ENCODE assay signal across 20 mouse cellular contexts in genomic region chr17:49610296-49610695, GRCm38 (mm10). TPM values are rescaled to one million over a fixed set of nuclear protein-coding genes. Genes with fewer than 3 reads are reported as not detected.
DNase-seq lines count a peak whose midpoint lies in the region; ATAC-seq and TF ChIP-seq lines count a peak whose summit lies in the region.
"Had no signal": no experiment of that assay in that cellular context is flagged by ENCODE, and none has a peak within 500 bp of the region (broad histone marks: within the 10 kb centered on the region; RNA-seq: fewer than 3 reads in every experiment).

No protein-coding gene starts in this region.

- WGBS in hindbrain, postnatal 0 days = 52% methylated on average over 8 of the region's 8 CpGs
- 66% methylated on average over 8 of the region's 8 CpGs for WGBS in hindbrain, embryonic 10.5 days
- 49% methylated on average over 8 of the region's 8 CpGs for WGBS in midbrain, postnatal 0 days
- 67% methylated on average over 8 of the region's 8 CpGs for WGBS in midbrain, embryonic 13.5 days
- 32% methylated on average over 8 of the region's 8 CpGs for WGBS in embryonic facial prominence, embryonic 15.5 days

- TF ChIP-seq CTCF in hindbrain, postnatal 0 days (IDR thresholded peaks at IDR 0.05; ENCODE audit: low read depth) = no peak
- 0 out of 2 replicates have a peak, but pooled peaks have one; percentile 2 for TF ChIP-seq CTCF in midbrain, postnatal 0 days (IDR thresholded peaks at IDR 0.05)

- peak; percentile 44 to 54 for DNase-seq in cerebellum, postnatal 10 days
- DNase-seq in cerebellum, adult 9-10 months = no peak
- DNase-seq in hindbrain, postnatal 0 days (ENCODE audit: low spot score) = peak; percentile 50
- DNase-seq in hindbrain, embryonic 10.5 days (ENCODE audit: low spot score) = no peak
- peak; percentile 39 for DNase-seq in midbrain, postnatal 0 days (ENCODE audit: low spot score)
- no peak for DNase-seq in MN1 (ENCODE audit: low spot score)
- DNase-seq: adrenal gland, adult 8-10 months; adrenal gland, postnatal 36 days; gastrocnemius, postnatal 14 days; heart, adult 2 months; heart, postnatal 14 days; kidney, adult 2 months had no signal

- no peaks in the 10 kb centered on the region for H3K9me3 ChIP-seq in hindbrain, postnatal 0 days (ENCODE audit: low read length)
- no peaks in the 10 kb centered on the region for H3K9me3 ChIP-seq in hindbrain, embryonic 10.5 days
- H3K9me3 ChIP-seq in midbrain, postnatal 0 days (ENCODE audit: low read length) = no peaks in the 10 kb centered on the region; the same call in 1 of the 2 replicates
- H3K9me3 ChIP-seq in midbrain, embryonic 13.5 days = no peaks in the 10 kb centered on the region
- no peaks in the 10 kb centered on the region for H3K9me3 ChIP-seq in embryonic facial prominence, embryonic 15.5 days (replicated peaks)
- H3K9me3 ChIP-seq: forebrain, embryonic 15.5 days; heart, embryonic 15.5 days had no signal

- H3K4me1 ChIP-seq in hindbrain, postnatal 0 days (ENCODE audit: insufficient read depth, low read length) = no peaks in the 10 kb centered on the region
- peaks cover 23% of the 10 kb centered on the region for H3K4me1 ChIP-seq in hindbrain, embryonic 10.5 days (replicated peaks)
- H3K4me1 ChIP-seq in midbrain, postnatal 0 days (ENCODE audit: insufficient read depth, low read length) = no peaks in the 10 kb centered on the region
- H3K4me1 ChIP-seq in midbrain, embryonic 13.5 days (replicated peaks) = peaks cover 16% of the 10 kb centered on the region
- peaks cover 10% of the 10 kb centered on the region for H3K4me1 ChIP-seq in embryonic facial prominence, embryonic 15.5 days

- no peak overlapping the region for H3K4me2 ChIP-seq in hindbrain, postnatal 0 days (ENCODE audit: low read depth, low read length)
- H3K4me2 ChIP-seq in midbrain, postnatal 0 days (ENCODE audit: low read depth, low read length, poor library complexity, severe bottlenecking) = no peak overlapping the region
- H3K4me2 ChIP-seq in midbrain, embryonic 13.5 days (replicated peaks) = no peak overlapping the region
- H3K4me2 ChIP-seq in embryonic facial prominence, embryonic 15.5 days (replicated peaks) = no peak overlapping the region
- H3K4me2 ChIP-seq: forebrain, embryonic 15.5 days; heart, embryonic 11.5 days; heart, embryonic 15.5 days; hindbrain, embryonic 14.5 days had no signal

- H3K27ac ChIP-seq in hindbrain, postnatal 0 days = no peak overlapping the region
- no peak overlapping the region for H3K27ac ChIP-seq in hindbrain, embryonic 10.5 days
- H3K27ac ChIP-seq in midbrain, postnatal 0 days (ENCODE audit: low read depth, low read length) = no peak overlapping the region
- no peak overlapping the region for H3K27ac ChIP-seq in midbrain, embryonic 13.5 days
- peak overlapping the region; percentile 73; the same call in 1 of the 2 replicates for H3K27ac ChIP-seq in embryonic facial prominence, embryonic 15.5 days (replicated peaks)
- H3K27ac ChIP-seq: forebrain, embryonic 15.5 days; heart, adult 2 months; heart, embryonic 15.5 days; hindbrain, embryonic 14.5 days had no signal

- no peak overlapping the region for H3K4me3 ChIP-seq in hindbrain, postnatal 0 days (ENCODE audit: low read length)
- no peak overlapping the region for H3K4me3 ChIP-seq in hindbrain, embryonic 10.5 days
- no peak overlapping the region for H3K4me3 ChIP-seq in midbrain, postnatal 0 days (ENCODE audit: low read depth, low read length)
- H3K4me3 ChIP-seq in midbrain, embryonic 13.5 days (replicated peaks) = no peak overlapping the region
- H3K4me3 ChIP-seq in embryonic facial prominence, embryonic 15.5 days (replicated peaks) = no peak overlapping the region
- H3K4me3 ChIP-seq: forebrain, embryonic 15.5 days; heart, adult 2 months; heart, embryonic 15.5 days had no signal

- no peaks in the 10 kb centered on the region for H3K27me3 ChIP-seq in hindbrain, postnatal 0 days (ENCODE audit: insufficient read depth, low read length)
- no peaks in the 10 kb centered on the region for H3K27me3 ChIP-seq in hindbrain, embryonic 10.5 days (ENCODE audit: insufficient read depth, poor library complexity, severe bottlenecking)
- H3K27me3 ChIP-seq in midbrain, postnatal 0 days (ENCODE audit: insufficient read depth, low read length) = no peaks in the 10 kb centered on the region
- peaks cover 5% of the 10 kb centered on the region for H3K27me3 ChIP-seq in midbrain, embryonic 13.5 days
- H3K27me3 ChIP-seq in embryonic facial prominence, embryonic 15.5 days = no peaks in the 10 kb centered on the region
- H3K27me3 ChIP-seq: forebrain, embryonic 15.5 days; heart, embryonic 15.5 days had no signal

- no peaks in the 10 kb centered on the region for H3K36me3 ChIP-seq in hindbrain, postnatal 0 days (ENCODE audit: insufficient read depth, low read length)
- no peaks in the 10 kb centered on the region for H3K36me3 ChIP-seq in hindbrain, embryonic 10.5 days
- no peaks in the 10 kb centered on the region for H3K36me3 ChIP-seq in midbrain, postnatal 0 days (ENCODE audit: insufficient read depth, low read length)
- no peaks in the 10 kb centered on the region for H3K36me3 ChIP-seq in midbrain, embryonic 13.5 days
- H3K36me3 ChIP-seq in embryonic facial prominence, embryonic 15.5 days = no peaks in the 10 kb centered on the region
- H3K36me3 ChIP-seq: forebrain, embryonic 15.5 days; heart, embryonic 15.5 days had no signal

- H3K9ac ChIP-seq in hindbrain, postnatal 0 days (replicated peaks; ENCODE audit: low read length) = no peak overlapping the region
- no peak overlapping the region for H3K9ac ChIP-seq in midbrain, postnatal 0 days (replicated peaks; ENCODE audit: low read length, poor library complexity, severe bottlenecking)
- H3K9ac ChIP-seq in midbrain, embryonic 13.5 days (replicated peaks) = no peak overlapping the region
- H3K9ac ChIP-seq in embryonic facial prominence, embryonic 15.5 days = no peak overlapping the region
- H3K9ac ChIP-seq: forebrain, embryonic 15.5 days; heart, embryonic 15.5 days; hindbrain, embryonic 14.5 days had no signal

- ATAC-seq in hindbrain, postnatal 0 days = no peak
- ATAC-seq in midbrain, postnatal 0 days (ENCODE audit: low FRiP score) = no peak
- ATAC-seq in midbrain, embryonic 13.5 days = no peak
- ATAC-seq in embryonic facial prominence, embryonic 15.5 days (ENCODE audit: insufficient number of reproducible peaks, low FRiP score, low TSS enrichment, low read depth) = no peak
- ATAC-seq: forebrain, embryonic 15.5 days; intestine, embryonic 16.5 days had no signal

RNA-seq across cellular contexts. Expression of gene Kif6, which starts 4.6 kb away (rescaled TPM):
- total RNA-seq in hindbrain, postnatal 0 days (2014; rRNA removed) = 1.8 and 2.6 TPM in 2 replicates
- polyA plus RNA-seq in hindbrain, postnatal 0 days (2015; fragmentation: Nextera tagmentation; extraction: Ambion mirVana) = 1.5 and 2.2 TPM in 2 replicates
- polyA plus RNA-seq in hindbrain, embryonic 10.5 days (2016; fragmentation: Nextera tagmentation; extraction: Ambion mirVana) = 2.6 and 2.9 TPM in 2 replicates
- 2.1 and 2.7 TPM in 2 replicates for total RNA-seq in midbrain, postnatal 0 days (2014; rRNA removed)
- 1.1 and 1.7 TPM in 2 replicates for polyA plus RNA-seq in midbrain, postnatal 0 days (2015; fragmentation: Nextera tagmentation; extraction: Ambion mirVana)
- polyA plus RNA-seq in midbrain, embryonic 13.5 days (2015; fragmentation: Nextera tagmentation; extraction: Ambion mirVana) = 2.4 and 3.6 TPM in 2 replicates
- polyA plus RNA-seq in embryonic facial prominence, embryonic 15.5 days (2015; fragmentation: Nextera tagmentation; extraction: Ambion mirVana) = 3.3 and 3.9 TPM in 2 replicates
- total RNA-seq: gastrocnemius, postnatal 14 days had no signal

RNA-seq across cellular contexts. Expression of gene Daam2, which starts 46.2 kb away (rescaled TPM):
- total RNA-seq in hindbrain, postnatal 0 days (2014; rRNA removed) = 12.9 and 24.5 TPM in 2 replicates
- polyA plus RNA-seq in hindbrain, postnatal 0 days (2015; fragmentation: Nextera tagmentation; extraction: Ambion mirVana) = 2.2 and 3.2 TPM in 2 replicates
- polyA plus RNA-seq in hindbrain, embryonic 10.5 days (2016; fragmentation: Nextera tagmentation; extraction: Ambion mirVana) = 2.2 and 2.6 TPM in 2 replicates
- 12.5 and 12.9 TPM in 2 replicates for total RNA-seq in midbrain, postnatal 0 days (2014; rRNA removed)
- polyA plus RNA-seq in midbrain, postnatal 0 days (2015; fragmentation: Nextera tagmentation; extraction: Ambion mirVana) = 1.4 and 1.7 TPM in 2 replicates
- polyA plus RNA-seq in midbrain, embryonic 13.5 days (2015; fragmentation: Nextera tagmentation; extraction: Ambion mirVana) = 1.6 and 1.7 TPM in 2 replicates
- 10.5 and 13.1 TPM in 2 replicates for polyA plus RNA-seq in embryonic facial prominence, embryonic 15.5 days (2015; fragmentation: Nextera tagmentation; extraction: Ambion mirVana)
- total RNA-seq: hematopoietic stem cell, adult 5-6 weeks had no signal

Comparison
In these comparisons a context has a peak if more than half of its experiments do, and no peak if none do; other contexts are left out.
1. DNase-seq: peak in cerebellum, postnatal 10 days (2 of 2), hindbrain, postnatal 0 days (single experiment) and midbrain, postnatal 0 days (single experiment); none in cerebellum, adult 9-10 months (single experiment), hindbrain, embryonic 10.5 days (single experiment) and MN1 (single experiment).